Mouse (Mus musculus): ENCODE measurements around the gene Abraxas2.

The Abraxas2 gene

DNA sequence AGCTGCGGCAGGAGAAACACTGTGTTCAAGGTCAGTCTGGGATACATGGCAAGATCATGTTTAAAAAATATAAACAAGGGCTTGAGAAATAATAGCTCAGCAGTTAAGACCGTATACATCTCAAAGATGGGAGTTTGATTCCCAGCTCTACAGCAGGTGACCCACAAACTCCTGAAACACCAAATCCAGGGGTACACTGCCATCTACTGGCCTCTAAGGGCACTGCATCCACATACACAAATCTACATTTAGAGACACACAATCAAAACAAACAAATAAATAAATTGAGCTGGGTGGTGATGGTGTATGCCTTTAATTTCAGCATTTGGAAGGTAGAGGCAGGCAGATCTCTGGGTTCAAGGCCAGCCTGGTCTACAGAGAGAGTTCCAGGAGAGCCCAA lies 39.2 kb downstream of the Abraxas2 start:
- DNase-seq (ENCODE audit: low spot score), result peak; percentile 16

DNA sequence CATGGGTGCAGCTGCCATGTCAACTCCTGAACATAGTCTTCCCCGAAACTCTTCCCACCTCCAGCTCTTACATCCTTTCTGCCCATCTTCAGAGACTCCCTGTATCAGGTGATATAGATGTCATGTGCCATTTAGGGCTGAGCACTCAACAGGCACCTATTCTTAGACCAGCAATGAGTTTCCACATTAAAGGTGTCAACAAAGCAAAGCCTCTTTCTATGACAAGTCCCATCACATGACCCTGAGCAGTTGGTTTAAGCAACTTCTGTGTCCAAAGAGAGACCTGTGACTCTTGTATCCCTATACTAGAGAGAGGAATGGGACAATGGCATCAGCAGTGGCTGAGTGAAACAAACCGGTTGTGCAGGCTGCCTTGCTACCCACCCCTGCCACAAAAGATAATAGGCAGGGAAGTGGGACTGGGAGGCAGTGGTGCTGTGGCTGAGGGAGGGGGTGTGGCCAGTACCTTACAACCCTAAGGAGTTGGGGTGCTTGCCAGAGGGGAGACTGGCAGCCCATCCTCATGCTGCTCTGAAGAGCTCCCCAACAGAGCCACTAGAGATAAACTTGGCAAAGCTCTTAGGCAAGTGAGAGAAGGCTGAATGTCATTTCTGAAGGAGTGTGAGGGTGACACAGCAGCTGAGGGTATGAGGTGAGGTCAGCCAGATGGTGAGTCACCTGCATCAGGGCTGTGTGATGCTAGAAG lies 42.0 kb downstream of the Abraxas2 start:
- no peak for DNase-seq (ENCODE audit: low spot score)

DNA sequence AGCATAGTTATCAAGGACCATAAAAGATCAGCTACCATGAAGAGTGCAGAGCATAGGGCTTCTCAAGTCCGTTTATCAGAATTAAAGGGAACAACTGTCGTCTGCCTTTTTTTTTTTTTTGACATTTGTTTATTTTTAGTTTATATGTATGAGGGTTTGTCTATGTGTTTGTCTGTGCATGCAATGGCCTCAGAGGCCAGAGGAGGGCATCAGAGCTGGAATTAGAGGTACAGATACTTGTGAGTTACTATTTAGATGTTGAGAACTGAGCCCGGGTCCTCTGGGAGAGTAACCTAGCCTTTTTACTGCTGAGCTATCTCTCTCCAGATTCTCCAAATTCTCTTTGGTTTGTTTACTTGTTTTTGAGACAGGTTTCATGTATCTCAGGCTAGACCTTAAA lies 44.8 kb downstream of the Abraxas2 start:
- DNase-seq (ENCODE audit: low spot score), result no peak

DNA sequence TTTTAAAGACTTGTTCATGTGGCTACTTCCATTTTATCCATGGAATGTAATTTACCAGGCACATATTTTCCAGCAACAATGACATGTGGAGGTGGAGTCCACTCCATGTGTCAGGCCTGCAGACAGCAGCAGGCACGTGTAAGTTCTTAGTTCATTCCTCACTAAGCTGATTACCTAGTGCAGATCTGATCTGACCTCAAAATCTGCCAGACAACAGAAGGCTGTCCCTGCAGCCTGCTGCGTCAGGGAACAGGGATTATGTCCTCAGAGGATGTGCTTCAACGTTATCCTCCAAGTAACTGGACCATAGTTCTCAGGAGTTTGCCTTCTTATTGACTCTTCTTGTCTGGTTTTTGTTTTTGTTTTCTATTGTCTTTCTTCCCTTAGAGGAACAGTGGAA lies 62.9 kb downstream of the Abraxas2 start:
- DNase-seq (ENCODE audit: low spot score), result no peak

DNA sequence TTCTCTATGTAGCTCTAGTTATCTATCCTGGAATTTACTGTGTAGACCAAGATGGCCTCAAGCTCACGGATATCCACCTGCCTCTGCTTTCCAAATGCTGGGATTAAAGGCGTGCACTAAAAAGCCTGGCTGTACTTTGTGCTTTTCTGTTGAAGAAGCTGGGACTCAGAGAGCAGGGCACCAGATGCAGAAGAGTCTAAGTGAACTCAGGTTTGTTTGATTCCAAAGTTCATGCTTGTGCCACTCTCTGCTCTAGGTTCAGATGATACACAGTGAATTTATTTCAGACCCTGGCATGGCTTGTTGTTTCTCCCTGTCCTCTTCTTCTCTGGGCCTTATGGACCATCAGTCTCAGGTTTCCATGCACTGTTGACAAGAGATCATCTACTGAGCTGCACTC lies 66.2 kb downstream of the Abraxas2 start:
- no peak for DNase-seq (ENCODE audit: low spot score)

DNA sequence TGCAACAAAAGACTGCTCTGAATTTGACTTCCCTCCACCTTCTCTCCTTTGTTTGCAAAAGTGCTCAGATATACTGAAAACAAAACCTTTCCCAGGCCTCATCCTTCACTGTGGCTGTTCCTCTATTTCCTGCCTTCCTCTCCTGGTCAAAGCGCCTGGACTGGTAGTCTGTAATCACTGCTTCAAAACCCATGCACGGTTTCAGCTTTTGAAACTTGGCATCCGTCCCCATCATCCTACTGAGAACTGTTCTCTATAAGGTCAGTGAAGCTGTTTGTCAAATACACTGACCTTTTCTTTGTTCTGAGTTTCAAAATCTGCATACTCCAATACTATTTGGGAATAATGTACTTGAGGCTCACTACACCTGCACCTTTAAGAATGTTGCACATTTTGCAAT lies 68.2 kb downstream of the Abraxas2 start:
- no peak for DNase-seq (ENCODE audit: low spot score)

DNA sequence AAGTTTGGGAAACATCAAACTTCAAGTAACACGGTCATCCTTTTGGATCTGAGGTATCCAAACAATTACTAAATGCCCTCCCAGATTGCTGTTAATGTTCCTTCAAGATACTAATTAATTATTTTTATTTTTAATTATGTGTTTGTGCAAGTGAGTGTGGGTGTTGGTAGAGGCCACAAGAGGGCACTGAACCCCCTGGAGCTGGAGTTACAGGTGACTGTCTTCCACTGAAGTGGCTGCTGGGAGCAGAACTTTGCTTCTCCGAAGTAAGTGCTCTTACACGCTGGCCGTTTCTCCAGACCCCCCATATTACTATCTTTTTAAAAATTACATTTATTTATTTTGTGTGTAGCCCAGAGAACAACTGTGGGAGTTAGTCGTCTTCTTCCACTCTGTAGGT lies 71.0 kb downstream of the Abraxas2 start:
- DNase-seq (ENCODE audit: low spot score), result no peak

DNA sequence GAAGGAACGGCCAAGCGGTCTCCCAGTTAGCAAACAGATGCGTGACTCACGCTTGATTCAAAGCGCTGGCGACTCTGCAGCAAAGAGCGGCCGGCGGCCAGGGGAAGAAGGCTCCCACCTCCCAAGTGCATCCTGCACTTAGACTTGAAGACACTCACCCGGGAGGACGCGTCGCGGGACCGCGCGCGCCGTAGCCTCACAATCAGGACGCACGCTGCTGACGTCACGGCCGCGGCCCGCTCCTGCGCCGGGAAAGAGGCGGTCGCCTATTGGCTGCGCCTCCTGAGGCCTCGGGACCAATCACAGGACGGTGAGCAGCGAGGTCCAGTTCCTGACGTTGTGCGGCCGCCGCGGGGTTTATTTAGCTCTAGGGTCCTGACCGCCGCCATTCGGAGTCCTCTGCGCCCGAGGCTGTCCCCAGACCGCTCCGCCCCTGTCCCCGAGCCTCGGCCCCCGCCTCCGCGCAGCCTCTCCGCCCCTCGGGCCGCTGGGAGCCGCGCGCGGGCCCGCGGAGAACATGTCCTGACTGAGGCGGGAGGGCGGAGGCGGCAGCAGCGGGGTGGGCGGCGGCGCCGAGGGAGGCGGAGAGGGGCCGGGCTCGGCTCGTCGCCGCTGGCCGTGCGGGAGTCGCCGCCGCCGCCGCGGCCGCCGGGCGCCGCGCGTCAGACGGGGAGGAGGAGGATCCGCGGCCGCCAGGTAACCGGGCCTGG lies 72.0 kb downstream of the Abraxas2 start, which contains the start of gene Zranb1:
TSS of gene Zranb1 (plus strand) at position 293 of the 710 bp plus-strand sequence.
- DNase-seq (ENCODE audit: low spot score), result peak; percentile 99

DNA sequence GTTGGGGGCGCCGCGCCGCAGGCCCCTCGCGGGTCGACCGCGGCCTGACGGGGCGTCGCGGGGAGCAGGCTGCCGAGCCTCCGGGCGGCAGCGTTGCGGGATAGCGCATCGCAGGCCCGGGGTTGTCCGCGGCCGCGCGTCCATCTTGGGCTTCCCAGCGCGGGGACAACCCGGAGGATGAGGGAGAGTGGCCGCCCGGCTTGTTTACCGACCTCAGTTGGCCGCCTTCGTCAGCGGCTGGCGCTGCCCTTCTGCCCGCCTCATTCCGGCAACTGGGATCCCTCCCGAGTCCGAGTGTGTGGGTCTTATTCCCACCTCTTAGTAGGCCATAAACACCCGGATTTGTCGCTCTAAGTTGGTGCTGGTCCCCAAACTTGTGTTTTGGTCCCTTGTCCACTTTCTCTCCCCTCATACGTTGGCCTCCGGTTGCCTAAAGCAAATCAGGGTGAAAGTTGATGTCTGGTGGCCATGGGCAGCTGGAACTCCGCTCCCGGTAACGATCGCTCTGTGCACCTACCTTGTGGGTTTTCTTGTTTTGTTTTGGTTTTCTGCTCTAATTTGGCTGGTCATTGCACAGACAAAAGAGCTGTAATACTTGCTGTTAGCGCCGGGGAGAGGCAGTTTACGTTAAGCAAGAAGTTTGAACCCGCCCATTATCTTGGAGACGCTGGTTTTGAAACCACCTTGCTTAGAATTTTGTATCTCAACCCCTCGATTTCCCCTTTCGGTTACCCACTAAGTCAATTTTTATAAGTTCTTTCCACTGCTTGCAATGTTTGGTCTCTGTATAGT lies 72.7 kb downstream of the Abraxas2 start:
- DNase-seq (ENCODE audit: low spot score), result peak; percentile 61

DNA sequence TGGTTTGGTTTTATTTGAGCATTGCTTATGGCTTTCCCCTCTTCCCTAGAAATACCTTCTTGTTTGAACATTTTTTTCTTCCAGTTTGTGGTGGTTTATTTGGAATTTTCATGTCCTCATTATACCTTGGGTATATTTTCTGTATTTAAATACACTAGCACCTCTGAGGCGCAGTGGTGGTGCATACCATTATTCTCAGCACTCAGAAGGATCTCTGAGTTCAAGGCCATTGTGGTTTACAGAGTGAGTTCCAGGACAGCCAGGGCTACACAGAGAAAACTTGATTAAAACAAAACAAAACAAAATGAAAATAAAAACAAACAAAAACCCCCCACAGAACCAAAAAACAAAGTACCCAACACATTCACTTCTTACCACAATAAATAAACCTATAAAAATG lies 74.3 kb downstream of the Abraxas2 start:
- no peak for DNase-seq (ENCODE audit: low spot score)
